8 mouse cellular contexts compared by ENCODE assay signal in genomic region chr11:79030570-79031451, GRCm38 (mm10). TPM values are rescaled to one million over a fixed set of nuclear protein-coding genes. Genes with fewer than 3 reads are reported as not detected.
A peak's percentile ranks its signal among the peaks of the same experiment; 100 is the strongest.
DNase-seq lines count a peak whose midpoint lies in the region; ATAC-seq lines count a peak whose summit lies in the region.

No protein-coding gene starts in this region.

- H3K4me2 ChIP-seq in limb, embryonic 13.5 days (replicated peaks) = no peak overlapping the region

- H3K36me3 ChIP-seq in limb, embryonic 13.5 days = peaks cover 37% of the 10 kb centered on the region

- WGBS in limb, embryonic 13.5 days = 40% methylated on average over 19 of the region's 19 CpGs

- H3K4me3 ChIP-seq in limb, embryonic 13.5 days = no peak overlapping the region

- no peak overlapping the region for H3K9ac ChIP-seq in limb, embryonic 13.5 days

- peaks cover 6% of the 10 kb centered on the region for H3K4me1 ChIP-seq in limb, embryonic 13.5 days

- peak; percentile 55 for DNase-seq in 3134 (ENCODE audit: extremely low read depth, insufficient read length, low spot score)
- peak; percentile 72 for DNase-seq in adrenal gland, adult 8-10 months
- peak; percentile 61 for DNase-seq in embryo, embryonic 11.5 days (ENCODE audit: low read depth, low spot score)
- DNase-seq in heart, adult 11 months = peak; percentile 95
- DNase-seq in kidney, adult 8-10 months = peak; percentile 52 to 82
- peak; percentile 84 to 98 for DNase-seq in spleen, postnatal 4 days (ENCODE audit: low spot score in 2 of 2)

- H3K27ac ChIP-seq in limb, embryonic 13.5 days = 0 out of 2 replicates have a peak overlapping the region, but pooled peaks have one; percentile 6

- ATAC-seq in limb, embryonic 13.5 days (ENCODE audit: low FRiP score, low read depth) = 0 out of 2 replicates have a peak, but pooled peaks have one; percentile 24
- peak; percentile 55 for ATAC-seq in monocyte, adult 5-6 weeks (replicated peaks; ENCODE audit: insufficient number of reproducible peaks, low FRiP score, low TSS enrichment, poor library complexity, severe bottlenecking)

- H3K27me3 ChIP-seq in limb, embryonic 13.5 days = no peaks in the 10 kb centered on the region

- H3K9me3 ChIP-seq in limb, embryonic 13.5 days = no peaks in the 10 kb centered on the region

RNA-seq across cellular contexts. Expression of gene Lgals9, which starts 46.1 kb away (rescaled TPM):
- total RNA-seq in adrenal gland, adult 8-10 months (2022) = 10 to 100 TPM; 16.2 to 25.1 (median 20.1) TPM
- 16.3 and 16.6 TPM in 2 replicates for polyA plus RNA-seq in limb, embryonic 13.5 days (2015; fragmentation: Nextera tagmentation; extraction: Ambion mirVana)
- 23.7 to 36.3 TPM (median 30.3 TPM) in 3 replicates for total RNA-seq in monocyte, adult 5-6 weeks (2017)
